Mouse (Mus musculus) T-helper 1 cell (primary cell): Measurements from ENCODE around the gene Mrpl47.

Experiments used
- in situ Hi-C: fragments of 300-600 bp; cut with MboI, MseI; formaldehyde crosslinking; loops from one replicate; pipeline ENCODE4 v1.15.1; 2025; ENCODE audit warnings: high pct_unique_total_duplicates

Gene Mrpl47

DNA sequence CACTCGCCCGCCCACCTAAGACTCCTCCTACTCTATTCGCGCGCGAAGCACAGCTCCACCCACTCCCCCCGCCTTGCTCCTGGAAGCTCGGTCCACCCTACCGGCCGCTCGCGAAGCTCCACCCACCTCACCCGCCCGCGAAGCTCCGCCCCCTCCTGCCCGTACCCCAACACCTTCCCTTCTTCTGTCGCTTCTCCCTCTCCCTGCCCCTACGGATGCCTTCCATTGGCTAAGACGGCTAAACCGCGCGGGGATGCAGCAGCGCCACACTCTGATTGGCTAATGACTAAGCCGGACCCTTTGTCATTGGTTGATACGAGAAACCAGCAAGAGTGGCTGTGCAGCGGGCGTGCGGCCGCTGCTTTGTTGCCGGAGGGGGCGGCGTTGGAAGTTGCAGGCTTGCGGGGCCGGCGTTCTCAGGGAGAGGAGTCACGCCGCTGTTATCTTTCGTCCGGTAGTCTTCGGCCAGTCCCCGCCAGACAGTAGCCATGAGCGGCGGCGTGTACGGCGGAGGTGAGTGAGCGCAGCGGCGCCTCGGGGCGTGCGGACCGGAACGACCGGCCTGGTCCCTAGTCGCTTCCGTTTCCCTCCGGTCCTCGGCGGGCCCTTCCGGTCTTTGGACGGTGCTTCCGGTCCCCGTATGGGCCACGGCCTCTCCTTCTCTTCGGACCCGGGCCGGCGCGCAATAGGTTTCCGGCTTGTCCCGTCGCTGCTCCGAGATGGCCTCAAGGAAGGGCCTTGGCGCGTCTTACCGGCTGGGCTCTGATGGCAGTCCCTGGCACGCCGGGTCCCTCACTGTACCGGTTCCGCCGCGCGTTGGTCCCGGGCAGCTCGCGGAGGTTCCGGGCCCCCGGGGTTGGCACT lies 28.8 kb downstream of the Mrpl47 start:
- in situ Hi-C loops, result loop anchor here (5.0 to 25.0 kb wide), 2 partner anchors 181 to 1571 kb away; partner anchors contain the start of genes Cldn11 and Mfn1

DNA sequence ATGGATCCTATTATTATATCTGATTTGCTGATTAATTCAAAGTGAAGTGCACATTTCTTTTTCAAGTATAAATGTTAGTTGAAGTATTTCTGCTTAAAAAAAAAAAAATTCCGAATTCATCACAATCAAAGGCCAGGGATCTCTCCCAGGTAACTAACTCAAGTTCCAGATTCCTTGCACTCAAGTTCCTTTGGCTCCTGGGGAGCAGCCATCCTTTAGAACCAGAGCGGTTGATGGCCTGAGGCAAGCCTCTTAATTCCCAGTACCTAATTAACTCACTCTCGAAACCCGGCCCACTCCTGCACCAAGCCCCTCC lies 29.4 kb downstream of the Mrpl47 start:
- in situ Hi-C loops, result loop anchor here (5.0 to 25.0 kb wide), 2 partner anchors 181 to 1571 kb away; partner anchors contain the start of genes Cldn11 and Mfn1

DNA sequence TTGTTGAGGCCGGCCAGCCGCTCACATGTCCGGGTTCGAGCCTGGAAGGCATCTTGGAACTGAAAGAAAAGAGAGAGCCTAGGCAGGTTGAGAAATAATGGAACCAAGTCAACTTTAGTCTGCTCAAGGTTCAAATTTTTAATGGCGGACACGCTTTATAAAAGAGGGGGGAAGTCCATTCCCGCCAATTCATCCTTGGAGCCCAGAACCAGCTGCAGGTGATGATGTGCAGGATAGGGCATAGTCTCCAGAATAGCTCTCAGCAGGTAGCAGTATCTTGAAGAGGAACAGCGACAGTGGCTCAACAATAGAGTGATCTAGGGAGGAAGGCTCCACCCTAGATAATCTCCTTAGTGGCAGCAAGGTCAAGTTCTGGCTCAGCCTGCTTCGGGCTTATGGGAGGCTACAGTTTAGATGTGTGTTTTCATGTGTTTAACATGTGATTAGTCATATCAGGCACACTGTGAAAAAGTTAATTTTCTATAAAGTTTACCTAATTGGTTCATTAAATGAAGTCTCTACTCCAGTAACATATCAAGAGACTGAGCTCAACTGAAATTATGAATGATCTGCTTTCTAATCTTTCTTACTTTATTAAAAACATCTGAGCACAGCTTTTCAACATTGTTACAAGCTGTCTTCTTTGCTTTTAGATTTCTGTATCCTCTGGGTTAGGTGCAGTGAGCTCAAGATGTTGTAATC lies 31.6 kb downstream of the Mrpl47 start, which contains the start of gene Actl6a:
Gene Actl6a (plus strand): TSS at position 652 of the 702 bp plus-strand sequence.
- in situ Hi-C loops, result loop anchor here (5.0 to 25.0 kb wide), 2 partner anchors 178 to 1568 kb away; partner anchors contain the start of genes Cldn11 and Mfn1

DNA sequence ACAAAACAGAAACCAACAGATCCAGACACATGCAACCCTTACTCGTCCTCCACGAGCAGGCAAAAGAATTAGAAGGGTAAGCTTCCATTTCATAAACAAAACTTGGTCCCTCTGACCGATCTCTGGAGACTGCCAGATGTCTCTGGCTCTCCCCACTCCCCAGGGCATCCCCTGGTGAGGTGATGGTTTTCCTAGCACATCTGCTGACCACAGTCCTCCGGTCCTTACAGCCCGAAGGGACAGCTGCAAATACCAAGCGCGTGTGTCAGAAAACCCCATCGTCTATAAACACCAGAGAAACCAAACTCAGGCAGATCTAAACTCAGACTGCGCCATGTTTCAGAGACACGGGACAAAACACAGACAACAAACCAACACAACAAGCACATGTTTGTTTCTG lies 32.8 kb downstream of the Mrpl47 start:
- in situ Hi-C loops, result loop anchor here (5.0 to 25.0 kb wide), 2 partner anchors 177 to 1567 kb away; partner anchors contain the start of genes Cldn11 and Mfn1

DNA sequence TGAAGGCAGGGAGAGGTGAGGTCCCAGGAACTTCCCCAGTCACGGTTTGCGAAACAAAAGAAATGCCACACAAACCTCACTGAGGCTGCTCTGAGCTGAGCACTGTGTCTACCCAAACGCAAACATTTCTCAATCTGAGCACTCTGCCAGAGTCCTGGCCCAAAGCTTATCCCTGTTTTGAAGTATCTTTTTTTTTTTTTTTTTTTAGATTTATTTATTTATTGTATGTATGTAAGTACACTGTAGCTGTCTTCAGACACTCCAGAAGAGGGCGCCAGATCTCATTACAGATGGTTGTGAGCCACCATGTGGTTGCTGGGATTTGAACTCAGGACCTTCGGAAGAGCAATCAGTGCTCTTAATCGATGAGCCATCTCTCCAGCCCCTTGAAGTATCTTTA lies 33.4 kb downstream of the Mrpl47 start:
- in situ Hi-C loops, result loop anchor here (25.0 kb wide), 1 partner anchor 1567 kb away; the partner anchor contains the start of gene Cldn11

DNA sequence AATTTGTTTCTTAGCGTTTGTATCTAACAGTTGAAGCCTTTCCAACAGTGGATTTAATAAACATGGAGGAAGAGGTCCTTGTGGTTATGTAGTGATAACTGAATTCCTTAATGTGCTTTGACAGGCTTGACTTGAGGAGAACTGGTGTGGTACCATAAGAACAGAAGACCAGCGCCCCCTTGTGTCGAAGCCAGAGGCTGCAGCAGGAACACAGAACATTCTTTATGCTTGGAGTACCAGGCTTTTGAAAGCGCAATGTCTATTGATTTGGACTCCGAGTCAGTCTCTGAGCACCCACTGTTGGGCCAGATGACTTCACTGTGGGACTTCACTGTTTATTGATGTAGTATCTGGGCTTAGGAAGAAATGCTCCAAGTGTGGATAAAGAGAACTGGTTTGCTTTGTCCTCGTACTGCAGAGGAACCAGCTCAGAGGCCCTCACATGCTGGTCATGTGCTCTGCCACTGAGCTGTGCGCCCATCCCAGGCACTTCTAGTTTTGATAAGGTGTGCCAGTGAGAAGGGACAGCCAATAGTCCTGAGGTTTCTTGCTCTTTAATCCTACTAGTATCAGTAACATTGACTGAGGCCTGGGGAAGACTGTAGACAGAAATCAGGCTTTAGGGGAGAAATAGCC lies 39.1 kb downstream of the Mrpl47 start:
- in situ Hi-C loops, result loop anchor here (5.0 kb wide), 1 partner anchor 86 kb away; no protein-coding TSS in a partner anchor

DNA sequence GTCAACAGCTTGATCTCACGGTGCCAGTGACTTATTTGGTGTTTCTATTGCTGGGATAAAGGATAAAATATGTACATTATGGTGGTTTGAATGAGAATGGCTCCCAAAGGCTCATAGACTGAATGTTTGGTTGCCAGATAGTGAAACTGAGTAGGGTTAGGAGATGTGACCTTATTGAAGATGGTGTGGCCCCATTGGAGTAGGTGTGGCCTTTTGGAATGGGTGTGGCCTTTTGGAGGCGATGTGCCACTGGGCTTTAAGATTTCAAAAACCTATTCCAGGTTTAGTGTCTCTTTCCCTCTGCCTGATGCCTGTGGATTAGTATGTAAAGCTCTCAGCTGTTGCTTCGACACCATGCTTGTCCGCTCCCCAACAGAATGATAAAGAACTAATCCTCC lies 41.8 kb downstream of the Mrpl47 start:
- in situ Hi-C loops, result loop anchor here (5.0 kb wide), 1 partner anchor 83 kb away; no protein-coding TSS in a partner anchor

DNA sequence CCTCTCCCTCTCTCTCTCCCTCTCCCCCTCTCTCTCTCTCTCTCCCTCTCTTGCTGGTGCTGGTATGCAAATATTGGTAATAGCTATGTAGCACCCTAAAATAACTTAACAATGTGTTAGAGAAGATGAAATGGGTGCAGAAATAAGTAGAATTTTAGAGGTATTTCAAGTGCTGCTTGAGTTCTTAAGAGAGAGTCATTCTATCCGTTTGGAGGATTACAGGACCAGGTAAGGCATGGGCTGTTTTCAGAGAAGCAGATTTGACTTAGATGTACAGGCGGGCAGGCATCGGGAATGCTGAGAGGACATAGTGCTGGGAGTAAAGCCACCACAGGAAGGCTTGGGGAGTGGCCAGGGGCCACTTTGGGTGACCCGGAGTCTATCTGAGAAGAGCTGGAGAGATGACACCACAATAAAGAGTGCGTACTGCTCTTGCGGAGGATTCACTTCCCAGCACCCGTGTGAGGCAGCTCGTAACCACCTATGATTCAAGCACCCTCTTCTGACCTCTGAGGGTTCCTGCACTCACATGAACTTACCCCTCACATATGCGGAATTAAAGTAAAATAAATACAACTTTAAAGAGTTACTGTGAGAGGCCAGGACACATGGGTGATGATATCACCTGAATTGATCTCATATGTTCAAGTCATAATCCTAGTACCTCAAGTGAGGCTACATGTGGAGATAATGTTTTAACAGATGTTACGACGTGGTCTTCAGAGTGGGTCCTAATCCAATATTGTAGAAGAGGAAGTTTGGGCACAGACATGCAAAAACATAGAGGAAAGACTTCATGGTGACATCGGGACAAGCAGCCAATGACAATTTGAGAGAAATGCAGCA lies 42.4 kb downstream of the Mrpl47 start:
- in situ Hi-C loops, result loop anchor here (5.0 kb wide), 1 partner anchor 83 kb away; no protein-coding TSS in a partner anchor

DNA sequence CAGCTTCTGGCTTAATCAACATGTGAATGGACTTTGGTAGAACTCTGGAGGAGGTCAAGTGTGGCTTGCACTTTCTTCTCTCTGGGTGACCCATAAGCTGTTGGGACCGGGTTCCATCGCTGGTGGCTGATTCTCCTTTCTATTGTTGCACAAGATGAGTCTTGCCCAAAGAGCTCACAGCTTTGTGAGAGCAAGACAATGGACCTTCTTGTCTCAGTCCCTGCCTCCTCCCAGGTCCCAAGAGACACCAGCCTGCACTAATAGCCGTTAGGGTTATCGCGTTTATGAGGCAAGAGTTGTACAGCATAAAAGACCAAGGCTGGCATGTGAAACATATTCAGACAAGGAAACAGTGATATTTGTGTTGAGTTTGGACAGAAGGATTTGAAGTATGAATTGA lies 43.2 kb downstream of the Mrpl47 start:
- in situ Hi-C loops, result no loop called here

DNA sequence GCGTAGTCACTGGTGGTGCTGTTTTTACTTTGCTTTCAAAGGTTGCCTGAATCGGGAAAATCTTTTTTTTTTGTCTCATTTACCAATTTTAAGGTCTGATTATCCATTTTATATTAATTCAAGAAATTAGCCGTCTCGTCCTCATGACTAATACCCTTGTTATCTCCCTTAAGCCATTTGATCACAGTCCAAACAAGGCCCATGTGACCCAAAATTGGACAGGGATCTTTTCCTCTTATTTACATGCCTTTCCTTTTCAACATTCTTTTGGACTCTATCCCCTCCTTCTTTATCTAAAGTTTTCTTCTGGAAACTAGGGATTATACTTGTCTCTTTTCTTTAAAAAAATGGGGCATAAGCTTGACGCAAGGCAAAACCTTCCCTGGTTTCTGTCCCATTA lies 45.6 kb downstream of the Mrpl47 start:
- in situ Hi-C loops, result no loop called here

DNA sequence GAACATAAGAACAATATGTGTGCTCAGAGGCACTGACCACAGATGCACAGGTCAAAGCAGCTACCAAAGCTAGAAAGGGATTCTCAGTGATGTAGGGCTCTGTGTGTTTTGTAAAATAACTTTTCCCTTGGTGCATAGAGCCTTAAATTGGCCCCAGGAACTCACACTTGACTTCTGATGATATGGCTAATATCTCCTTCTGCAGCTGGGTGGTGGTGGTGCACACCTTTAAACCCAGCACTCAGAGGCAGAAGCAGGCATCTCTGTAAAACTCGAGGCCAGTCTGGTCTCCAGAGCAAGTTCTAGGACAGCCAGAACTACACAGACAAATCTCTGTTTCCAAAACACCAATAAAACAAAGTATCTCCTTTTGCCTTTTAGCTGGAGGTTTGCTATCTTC lies 46.5 kb downstream of the Mrpl47 start:
- in situ Hi-C loops, result no loop called here

DNA sequence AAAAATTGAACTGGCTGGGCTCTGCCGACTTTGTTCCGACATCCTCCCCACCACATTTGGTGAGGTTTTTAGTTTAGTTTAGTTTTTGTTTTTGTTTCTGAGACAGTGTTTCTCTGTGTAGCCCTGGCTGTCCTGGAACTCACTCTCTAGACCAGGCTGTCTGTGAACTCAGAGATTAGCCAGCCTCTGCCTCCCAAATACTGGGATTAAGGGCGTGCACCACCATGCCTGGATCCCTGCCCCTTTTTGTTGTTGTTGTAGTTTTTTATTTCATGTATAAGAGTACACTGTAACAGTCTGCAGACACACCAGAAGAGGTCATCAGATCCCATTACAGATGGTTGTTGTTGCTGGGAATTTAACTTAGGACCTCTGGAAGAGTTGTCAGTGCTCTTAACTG lies 47.4 kb downstream of the Mrpl47 start:
- in situ Hi-C loops, result no loop called here

DNA sequence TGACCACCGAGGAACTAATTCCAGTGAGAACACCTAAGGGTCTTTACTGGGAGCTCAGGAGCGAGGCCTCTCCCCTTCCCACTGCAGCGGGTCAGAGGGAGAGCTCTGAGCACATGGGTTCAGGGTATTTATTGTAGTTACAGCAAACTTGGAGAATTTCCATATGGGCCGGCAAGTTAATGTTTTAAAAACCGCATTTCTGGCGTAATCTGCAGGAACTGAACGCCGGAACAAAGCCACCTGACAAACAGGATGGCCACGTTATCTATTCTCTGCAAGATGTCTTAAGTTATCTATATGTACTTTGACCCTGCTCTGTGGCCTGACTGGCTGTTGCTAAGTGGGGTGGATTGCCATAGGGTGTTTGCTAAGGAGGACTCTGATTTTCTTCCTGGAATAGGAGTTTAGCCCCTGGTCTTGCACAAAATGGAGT lies 47.8 kb downstream of the Mrpl47 start:
- in situ Hi-C loops, result no loop called here

DNA sequence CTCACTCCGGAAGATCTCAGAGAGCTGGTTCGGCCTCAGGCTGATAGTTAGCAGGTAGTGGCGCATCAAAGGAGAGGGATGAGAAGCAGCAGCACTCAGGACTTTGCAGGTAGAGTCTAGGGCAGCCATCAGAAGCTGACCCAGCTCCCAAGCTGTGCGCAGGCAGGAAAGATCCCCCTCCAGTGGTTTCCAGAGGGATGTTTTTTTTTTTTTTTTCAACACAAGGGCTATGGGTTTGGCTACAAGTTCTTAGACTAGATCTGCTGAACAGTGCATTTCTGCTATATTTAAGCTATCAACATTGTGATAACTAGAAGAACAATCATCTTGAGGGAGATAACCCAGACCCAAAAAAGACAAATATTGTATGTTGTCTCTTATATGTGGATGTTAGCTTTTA lies 50.2 kb downstream of the Mrpl47 start:
- in situ Hi-C loops, result no loop called here

DNA sequence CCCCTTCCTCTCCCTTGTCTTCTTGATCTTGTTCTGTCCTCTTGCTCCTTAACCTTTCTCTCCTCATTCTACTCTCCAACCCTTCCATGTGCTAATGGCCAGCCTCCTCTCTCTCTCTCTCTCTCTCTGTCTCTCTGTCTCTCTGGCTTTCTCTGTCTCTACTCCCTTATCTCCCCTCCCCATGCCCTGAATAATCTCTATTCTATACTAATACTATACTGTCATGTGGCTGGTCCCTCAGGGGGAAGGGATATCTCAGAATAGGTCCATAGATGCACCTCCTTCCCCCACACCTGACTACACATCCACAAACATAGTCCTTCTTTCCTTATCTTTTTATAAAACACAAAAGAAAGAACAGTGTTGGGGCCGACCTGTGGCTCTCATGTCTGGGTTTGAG lies 50.9 kb downstream of the Mrpl47 start:
- in situ Hi-C loops, result no loop called here

DNA sequence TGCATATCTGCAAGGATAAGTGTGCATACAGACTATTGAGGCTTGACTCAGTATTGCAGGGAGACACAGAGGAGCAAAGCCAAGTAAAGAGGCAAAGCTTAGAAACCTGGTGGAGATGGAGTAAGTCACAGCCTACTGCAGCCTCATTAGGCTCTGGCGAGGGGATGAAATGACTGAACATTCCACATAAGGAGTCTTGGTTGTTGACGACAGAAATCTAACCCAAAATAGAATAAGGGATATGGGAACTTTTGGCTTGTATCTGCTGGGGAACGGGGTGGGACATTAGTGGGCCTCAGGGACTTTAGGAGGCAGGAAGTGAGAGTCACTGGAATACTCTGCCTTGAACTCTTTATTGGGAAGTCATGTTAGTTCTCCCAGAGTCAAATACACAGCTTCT lies 52.8 kb downstream of the Mrpl47 start:
- in situ Hi-C loops, result no loop called here

DNA sequence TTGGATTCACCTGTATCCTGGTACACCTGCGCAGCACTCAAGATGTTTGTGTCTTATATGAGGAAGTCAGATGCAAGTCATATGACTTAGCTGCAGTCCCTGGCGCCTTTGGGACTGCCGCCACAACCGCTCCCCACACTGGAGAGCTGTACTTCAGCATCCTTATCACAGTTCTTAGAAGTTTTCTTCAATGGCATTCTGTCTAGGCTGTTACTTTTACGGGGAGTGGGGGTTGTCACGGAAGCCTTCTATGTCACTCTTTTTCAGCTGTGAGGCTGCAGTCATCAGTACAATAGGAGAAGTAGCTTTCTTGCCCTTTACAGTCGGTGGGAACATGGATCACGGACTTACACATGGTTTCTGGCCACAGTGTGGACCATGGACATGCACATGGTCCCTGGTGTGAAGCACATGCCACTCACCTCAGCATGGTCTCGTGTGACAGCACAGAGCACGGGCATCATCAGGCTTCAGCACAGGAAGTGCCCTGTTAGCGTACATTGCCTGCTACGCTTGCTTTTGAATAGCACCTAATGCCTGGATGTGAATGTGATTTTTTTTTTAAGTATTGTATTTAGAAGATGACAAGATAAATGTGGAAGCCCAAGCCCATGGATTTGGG lies 54.4 kb downstream of the Mrpl47 start:
- in situ Hi-C loops, result no loop called here

DNA sequence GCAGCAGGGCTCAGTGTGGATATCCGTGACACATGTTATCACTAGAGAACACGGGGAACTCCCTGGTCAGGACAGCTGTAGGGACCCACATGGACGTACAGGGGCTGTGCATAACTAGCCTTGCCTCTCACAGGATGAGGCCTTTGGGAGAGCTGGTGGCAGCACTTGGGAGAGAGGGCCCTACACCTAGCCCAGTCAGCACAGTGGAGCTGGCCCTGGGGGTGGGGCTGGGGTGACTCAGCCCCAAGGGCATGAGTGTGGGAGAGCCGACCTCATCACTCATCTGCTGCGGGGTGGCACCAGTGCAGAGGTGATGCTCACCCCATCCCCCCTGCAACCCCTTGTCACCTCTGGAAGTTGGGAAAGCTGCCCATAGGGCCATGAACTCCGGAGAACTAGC lies 61.0 kb downstream of the Mrpl47 start:
- in situ Hi-C loops, result no loop called here
